Mouse (Mus musculus) thymus, postnatal 36 days (tissue): ENCODE data around the gene Nono.
A peak's percentile ranks its signal among the peaks of the same experiment; 100 is the strongest.

ENCODE experiments used
- DNase-seq, 2 experiments: peaks; one replicate each; pipeline ENCODE4 v3.0.0; 2022; ENCODE audit warnings: mixed read lengths in 2 of 2

The Nono gene

GRCm38 (mm10) chrX:101486487-101487152, 57.5 kb downstream of the Nono start:
- peak; percentile 32 to 42 for DNase-seq
